Mouse (Mus musculus) layer of hippocampus, postnatal 25 days (tissue): ENCODE results near the gene Bmp6. TPM values are rescaled to one million over a fixed set of nuclear protein-coding genes. Genes with fewer than 3 reads are reported as not detected.

Experiments used
- DNase-seq, 2 experiments: peaks; one replicate each; pipeline ENCODE4 v3.0.0; 2022; ENCODE audit warnings: mixed read lengths in 2 of 2, low spot score in 1 of 2; ENCODE audit errors: extremely low spot score in 1 of 2
- total RNA-seq, 2 experiments: library from RNA; stranded (reverse); gene quantifications; 2 replicates each; pipeline ENCODE4 v1.2.3; 2021

Bmp6 gene
- total RNA-seq, 2 experiments from 2014 or later: 3.8 to 4.3 TPM

- no peak for DNase-seq
Measured at GRCm38 (mm10) chr13:38422491-38422890, 77.6 kb downstream of the Bmp6 start.

GRCm38 (mm10) chr13:38425294-38425693 lies 80.4 kb downstream of the Bmp6 start:
- no peak for DNase-seq

- DNase-seq: no peak
Measured at GRCm38 (mm10) chr13:38429671-38430070, 84.8 kb downstream of the Bmp6 start.

GRCm38 (mm10) chr13:38430075-38430474 lies 85.2 kb downstream of the Bmp6 start:
- no peak for DNase-seq

GRCm38 (mm10) chr13:38434831-38435230 lies 89.9 kb downstream of the Bmp6 start:
- DNase-seq: no peak

- peak in 1 of 2 experiments; percentile 18 for DNase-seq
Measured at GRCm38 (mm10) chr13:38437930-38438329, 93.0 kb downstream of the Bmp6 start.

GRCm38 (mm10) chr13:38440240-38440639 lies 95.3 kb downstream of the Bmp6 start:
- DNase-seq: no peak

- DNase-seq: no peak
Measured at GRCm38 (mm10) chr13:38448516-38449015, 103.7 kb downstream of the Bmp6 start.

GRCm38 (mm10) chr13:38450051-38450971 lies 105.4 kb downstream of the Bmp6 start:
- no peak for DNase-seq

GRCm38 (mm10) chr13:38451446-38451845 lies 106.5 kb downstream of the Bmp6 start:
- DNase-seq: no peak

GRCm38 (mm10) chr13:38463410-38463809 lies 118.5 kb downstream of the Bmp6 start:
- DNase-seq: no peak

GRCm38 (mm10) chr13:38470882-38471281 lies 126.0 kb downstream of the Bmp6 start:
- no peak for DNase-seq

- DNase-seq: no peak
Measured at GRCm38 (mm10) chr13:38472636-38473035, 127.7 kb downstream of the Bmp6 start.

- DNase-seq: no peak
Measured at GRCm38 (mm10) chr13:38473497-38473896, 128.6 kb downstream of the Bmp6 start.

GRCm38 (mm10) chr13:38476936-38477335 lies 132.0 kb downstream of the Bmp6 start:
- DNase-seq: no peak

- DNase-seq: no peak
Measured at GRCm38 (mm10) chr13:38481021-38481420, 136.1 kb downstream of the Bmp6 start.

GRCm38 (mm10) chr13:38484701-38485100 lies 139.8 kb downstream of the Bmp6 start:
- DNase-seq: no peak

GRCm38 (mm10) chr13:38486767-38487166 lies 141.9 kb downstream of the Bmp6 start:
- DNase-seq: no peak

- DNase-seq: no peak
Measured at GRCm38 (mm10) chr13:38496715-38497114, 151.8 kb downstream of the Bmp6 start.

GRCm38 (mm10) chr13:38501314-38501713 lies 156.4 kb downstream of the Bmp6 start:
- no peak for DNase-seq

GRCm38 (mm10) chr13:38503137-38503849 lies 158.4 kb downstream of the Bmp6 start:
- no peak for DNase-seq
